Mouse (Mus musculus): Measurements from ENCODE around the gene Nav2.
A peak's percentile ranks its signal among the peaks of the same experiment; 100 is the strongest.

Nav2 gene

GRCm38 (mm10) chr7:49240461-49240860 is 331.9 kb downstream of the Nav2 start:
- Histone ChIP-seq H3K27me3 (ENCODE audit: control insufficient read depth, insufficient read depth, low read length, poor library complexity, severe bottlenecking) (no peaks in the 10 kb centered on the region), H3K36me3 (ENCODE audit: control insufficient read depth, insufficient read depth, low read length, poor library complexity, severe bottlenecking) (no peaks in the 10 kb centered on the region)
- DNase-seq (ENCODE audit: low read depth, low spot score), result no peak

GRCm38 (mm10) chr7:49241229-49241751 is 332.8 kb downstream of the Nav2 start:
- Histone ChIP-seq H3K27me3 (ENCODE audit: control insufficient read depth, insufficient read depth, low read length, poor library complexity, severe bottlenecking) (no peaks in the 10 kb centered on the region), H3K36me3 (ENCODE audit: control insufficient read depth, insufficient read depth, low read length, poor library complexity, severe bottlenecking) (no peaks in the 10 kb centered on the region)
- no peak for DNase-seq (ENCODE audit: low read depth, low spot score)

GRCm38 (mm10) chr7:49242261-49242660 is 333.7 kb downstream of the Nav2 start:
- no peak for DNase-seq (ENCODE audit: low read depth, low spot score)

GRCm38 (mm10) chr7:49243079-49243478 is 334.6 kb downstream of the Nav2 start:
- DNase-seq (ENCODE audit: low read depth, low spot score), result no peak
- Histone ChIP-seq H3K36me3 (ENCODE audit: control insufficient read depth, insufficient read depth, low read length, poor library complexity, severe bottlenecking) (no peaks in the 10 kb centered on the region), H3K27me3 (ENCODE audit: control insufficient read depth, insufficient read depth, low read length, poor library complexity, severe bottlenecking) (no peaks in the 10 kb centered on the region)

More at GRCm38 (mm10) chr7:49242261-49242660, 333.7 kb downstream of the Nav2 start:
- no peaks in the 10 kb centered on the region for H3K36me3 ChIP-seq (ENCODE audit: control insufficient read depth, insufficient read depth, low read length, poor library complexity, severe bottlenecking)
- H3K27me3 ChIP-seq (ENCODE audit: control insufficient read depth, insufficient read depth, low read length, poor library complexity, severe bottlenecking), result no peaks in the 10 kb centered on the region

- H3K36me3 ChIP-seq (ENCODE audit: control insufficient read depth, insufficient read depth, low read length, poor library complexity, severe bottlenecking), result no peaks in the 10 kb centered on the region
- peak; percentile 82 for DNase-seq (ENCODE audit: low read depth, low spot score)
- no peaks in the 10 kb centered on the region for H3K27me3 ChIP-seq (ENCODE audit: control insufficient read depth, insufficient read depth, low read length, poor library complexity, severe bottlenecking)
These were observed 337.2 kb downstream of the Nav2 start for GRCm38 (mm10) chr7:49245537-49246239.

- no peak for DNase-seq (ENCODE audit: low read depth, low spot score)
- no peaks in the 10 kb centered on the region for H3K36me3 ChIP-seq (ENCODE audit: control insufficient read depth, insufficient read depth, low read length, poor library complexity, severe bottlenecking)
- no peaks in the 10 kb centered on the region for H3K27me3 ChIP-seq (ENCODE audit: control insufficient read depth, insufficient read depth, low read length, poor library complexity, severe bottlenecking)
These were observed 337.7 kb downstream of the Nav2 start for GRCm38 (mm10) chr7:49246240-49246578.

- Histone ChIP-seq H3K27me3 (ENCODE audit: control insufficient read depth, insufficient read depth, low read length, poor library complexity, severe bottlenecking) (no peaks in the 10 kb centered on the region), H3K36me3 (ENCODE audit: control insufficient read depth, insufficient read depth, low read length, poor library complexity, severe bottlenecking) (no peaks in the 10 kb centered on the region)
- peak; percentile 11 for DNase-seq (ENCODE audit: low read depth, low spot score)
These were observed 338.3 kb downstream of the Nav2 start for GRCm38 (mm10) chr7:49246584-49247481.

GRCm38 (mm10) chr7:49247744-49248331 is 339.3 kb downstream of the Nav2 start:
- no peak for DNase-seq (ENCODE audit: low read depth, low spot score)
- Histone ChIP-seq H3K27me3 (ENCODE audit: control insufficient read depth, insufficient read depth, low read length, poor library complexity, severe bottlenecking) (no peaks in the 10 kb centered on the region), H3K36me3 (ENCODE audit: control insufficient read depth, insufficient read depth, low read length, poor library complexity, severe bottlenecking) (no peaks in the 10 kb centered on the region)

GRCm38 (mm10) chr7:49248333-49249086 is 340.0 kb downstream of the Nav2 start:
- DNase-seq (ENCODE audit: low read depth, low spot score), result no peak
- H3K27me3 ChIP-seq (ENCODE audit: control insufficient read depth, insufficient read depth, low read length, poor library complexity, severe bottlenecking), result no peaks in the 10 kb centered on the region
- no peaks in the 10 kb centered on the region for H3K36me3 ChIP-seq (ENCODE audit: control insufficient read depth, insufficient read depth, low read length, poor library complexity, severe bottlenecking)

- no peaks in the 10 kb centered on the region for H3K27me3 ChIP-seq (ENCODE audit: control insufficient read depth, insufficient read depth, low read length, poor library complexity, severe bottlenecking)
- no peak for DNase-seq (ENCODE audit: low read depth, low spot score)
- no peaks in the 10 kb centered on the region for H3K36me3 ChIP-seq (ENCODE audit: control insufficient read depth, insufficient read depth, low read length, poor library complexity, severe bottlenecking)
These were observed 340.9 kb downstream of the Nav2 start for GRCm38 (mm10) chr7:49249462-49249861.

GRCm38 (mm10) chr7:49249996-49250395 is 341.5 kb downstream of the Nav2 start:
- Histone ChIP-seq H3K36me3 (ENCODE audit: control insufficient read depth, insufficient read depth, low read length, poor library complexity, severe bottlenecking) (no peaks in the 10 kb centered on the region), H3K27me3 (ENCODE audit: control insufficient read depth, insufficient read depth, low read length, poor library complexity, severe bottlenecking) (no peaks in the 10 kb centered on the region)
- peak; percentile 76 for DNase-seq (ENCODE audit: low read depth, low spot score)

GRCm38 (mm10) chr7:49250581-49251307 is 342.2 kb downstream of the Nav2 start:
- DNase-seq (ENCODE audit: low read depth, low spot score), result no peak
- no peaks in the 10 kb centered on the region for H3K36me3 ChIP-seq (ENCODE audit: control insufficient read depth, insufficient read depth, low read length, poor library complexity, severe bottlenecking)
- H3K27me3 ChIP-seq (ENCODE audit: control insufficient read depth, insufficient read depth, low read length, poor library complexity, severe bottlenecking), result no peaks in the 10 kb centered on the region

GRCm38 (mm10) chr7:49251308-49251638 is 342.8 kb downstream of the Nav2 start:
- Histone ChIP-seq H3K27me3 (ENCODE audit: control insufficient read depth, insufficient read depth, low read length, poor library complexity, severe bottlenecking) (no peaks in the 10 kb centered on the region), H3K36me3 (ENCODE audit: control insufficient read depth, insufficient read depth, low read length, poor library complexity, severe bottlenecking) (no peaks in the 10 kb centered on the region)
- no peak for DNase-seq (ENCODE audit: low read depth, low spot score)

- H3K36me3 ChIP-seq (ENCODE audit: control insufficient read depth, insufficient read depth, low read length, poor library complexity, severe bottlenecking), result no peaks in the 10 kb centered on the region
- no peak for DNase-seq (ENCODE audit: low read depth, low spot score)
- H3K27me3 ChIP-seq (ENCODE audit: control insufficient read depth, insufficient read depth, low read length, poor library complexity, severe bottlenecking), result no peaks in the 10 kb centered on the region
These were observed 343.9 kb downstream of the Nav2 start for GRCm38 (mm10) chr7:49252444-49252843.
